Mouse (Mus musculus) natural killer cell, adult 2 months (primary cell): ENCODE data around the gene Gas2.

Experiments
- DNase-seq, 2 experiments: peaks; one replicate each; pipeline ENCODE4 v3.0.0; 2022; ENCODE audit warnings: low spot score in 2 of 2

The Gas2 gene

GRCm38 (mm10) chr7:51964681-51965080, 102.9 kb downstream of the Gas2 start:
- DNase-seq: no peak

- no peak for DNase-seq
Measured at GRCm38 (mm10) chr7:51967581-51967980, 105.8 kb downstream of the Gas2 start.

- no peak for DNase-seq
Measured at GRCm38 (mm10) chr7:51969379-51969778, 107.6 kb downstream of the Gas2 start.

- peak in 1 of 2 experiments; percentile 8 for DNase-seq
Measured at GRCm38 (mm10) chr7:51972252-51972855, 110.5 kb downstream of the Gas2 start.

- DNase-seq: no peak
Measured at GRCm38 (mm10) chr7:51973091-51973490, 111.3 kb downstream of the Gas2 start.

GRCm38 (mm10) chr7:51973526-51973925, 111.7 kb downstream of the Gas2 start:
- no peak for DNase-seq

GRCm38 (mm10) chr7:51975181-51975580, 113.4 kb downstream of the Gas2 start:
- DNase-seq: no peak

GRCm38 (mm10) chr7:51979271-51979670, 117.5 kb downstream of the Gas2 start:
- DNase-seq: no peak

GRCm38 (mm10) chr7:51982303-51982702, 120.5 kb downstream of the Gas2 start:
- DNase-seq: no peak

- no peak for DNase-seq
Measured at GRCm38 (mm10) chr7:51985763-51986162, 123.9 kb downstream of the Gas2 start.

GRCm38 (mm10) chr7:51986909-51987308, 125.1 kb downstream of the Gas2 start:
- no peak for DNase-seq

- DNase-seq: no peak
Measured at GRCm38 (mm10) chr7:51991020-51991419, 129.2 kb downstream of the Gas2 start.

- DNase-seq: peak; percentile 70 to 79
Measured at GRCm38 (mm10) chr7:52005511-52006295, 143.9 kb downstream of the Gas2 start, which contains the start of gene Svip. Gene Svip (minus strand): TSS chr7:52006018.

GRCm38 (mm10) chr7:52006296-52006630, 144.4 kb downstream of the Gas2 start:
- no peak for DNase-seq

GRCm38 (mm10) chr7:52007138-52007537, 145.3 kb downstream of the Gas2 start:
- no peak for DNase-seq

- DNase-seq: no peak
Measured at GRCm38 (mm10) chr7:52013457-52013856, 151.6 kb downstream of the Gas2 start.

GRCm38 (mm10) chr7:52015180-52015579, 153.4 kb downstream of the Gas2 start:
- no peak for DNase-seq

GRCm38 (mm10) chr7:52015628-52016027, 153.8 kb downstream of the Gas2 start, which contains the start of gene 1700015G11Rik:
Gene 1700015G11Rik (minus strand): TSS chr7:52015728.
- DNase-seq: no peak

- DNase-seq: no peak
Measured at GRCm38 (mm10) chr7:52022039-52022438, 160.2 kb downstream of the Gas2 start.

- no peak for DNase-seq
Measured at GRCm38 (mm10) chr7:52024050-52024626, 162.3 kb downstream of the Gas2 start.

GRCm38 (mm10) chr7:52037600-52038582, 176.1 kb downstream of the Gas2 start:
- DNase-seq: no peak
